Mouse (Mus musculus): ENCODE data around the gene Tbc1d5. TPM values are rescaled to one million over a fixed set of nuclear protein-coding genes. Genes with fewer than 3 reads are reported as not detected.

The Tbc1d5 gene
- polyA plus RNA-seq, 1 experiment = 0.38 TPM

GRCm38 (mm10) chr17:50998216-50998615 lies 180.9 kb downstream of the Tbc1d5 start:
- Histone ChIP-seq H3K9me3 (ENCODE audit: control insufficient read depth, low read length) (no peaks in the 10 kb centered on the region), H3K27me3 (ENCODE audit: control insufficient read depth) (no peaks in the 10 kb centered on the region), H3K36me3 (ENCODE audit: control insufficient read depth) (no peaks in the 10 kb centered on the region), H3K4me1 (ENCODE audit: control insufficient read depth) (0 out of 2 replicates have a peak, but pooled peaks cover 2% of the 10 kb centered on the region), H3K4me3 (replicated peaks) (no peak overlapping the region)
- TF ChIP-seq GATA1 (IDR thresholded peaks at IDR 0.05; ENCODE audit: low read length) (no peak), TAL1 (IDR thresholded peaks at IDR 0.05; ENCODE audit: low read length) (no peak)

- TF ChIP-seq TAL1 (IDR thresholded peaks at IDR 0.05; ENCODE audit: low read length) (no peak), GATA1 (IDR thresholded peaks at IDR 0.05; ENCODE audit: low read length) (no peak)
- no peak overlapping the region for H3K4me3 ChIP-seq (replicated peaks)
- H3K27me3 ChIP-seq (ENCODE audit: control insufficient read depth) = no peaks in the 10 kb centered on the region
- no peaks in the 10 kb centered on the region for H3K36me3 ChIP-seq (ENCODE audit: control insufficient read depth)
- peaks cover 6% of the 10 kb centered on the region for H3K4me1 ChIP-seq (ENCODE audit: control insufficient read depth)
- no peaks in the 10 kb centered on the region for H3K9me3 ChIP-seq (ENCODE audit: control insufficient read depth, low read length)
These were observed 185.7 kb downstream of the Tbc1d5 start for GRCm38 (mm10) chr17:50993294-50993993.

GRCm38 (mm10) chr17:50990770-50991405 lies 188.3 kb downstream of the Tbc1d5 start:
- Histone ChIP-seq H3K4me3 (replicated peaks) (no peak overlapping the region), H3K36me3 (ENCODE audit: control insufficient read depth) (no peaks in the 10 kb centered on the region), H3K27me3 (ENCODE audit: control insufficient read depth) (no peaks in the 10 kb centered on the region), H3K4me1 (ENCODE audit: control insufficient read depth) (peaks cover 6% of the 10 kb centered on the region), H3K9me3 (ENCODE audit: control insufficient read depth, low read length) (no peaks in the 10 kb centered on the region)
- no peak for TF ChIP-seq TAL1 (IDR thresholded peaks at IDR 0.05; ENCODE audit: low read length)

GRCm38 (mm10) chr17:50987935-50988334 lies 191.2 kb downstream of the Tbc1d5 start:
- Histone ChIP-seq H3K9me3 (ENCODE audit: control insufficient read depth, low read length) (no peaks in the 10 kb centered on the region), H3K4me3 (replicated peaks) (no peak overlapping the region), H3K4me1 (ENCODE audit: control insufficient read depth) (peaks cover 6% of the 10 kb centered on the region), H3K27me3 (ENCODE audit: control insufficient read depth) (no peaks in the 10 kb centered on the region), H3K36me3 (ENCODE audit: control insufficient read depth) (no peaks in the 10 kb centered on the region)
- TF ChIP-seq GATA1 (IDR thresholded peaks at IDR 0.05; ENCODE audit: low read length) (no peak), TAL1 (IDR thresholded peaks at IDR 0.05; ENCODE audit: low read length) (no peak)

GRCm38 (mm10) chr17:50981933-50982332 lies 197.2 kb downstream of the Tbc1d5 start:
- Histone ChIP-seq H3K9me3 (ENCODE audit: control insufficient read depth, low read length) (no peaks in the 10 kb centered on the region), H3K4me1 (ENCODE audit: control insufficient read depth) (no peaks in the 10 kb centered on the region), H3K36me3 (ENCODE audit: control insufficient read depth) (no peaks in the 10 kb centered on the region), H3K4me3 (replicated peaks) (no peak overlapping the region), H3K27me3 (ENCODE audit: control insufficient read depth) (no peaks in the 10 kb centered on the region)
- no peak for TF ChIP-seq GATA1 (IDR thresholded peaks at IDR 0.05; ENCODE audit: low read length)
- no peak for TF ChIP-seq TAL1 (IDR thresholded peaks at IDR 0.05; ENCODE audit: low read length)

DNA sequence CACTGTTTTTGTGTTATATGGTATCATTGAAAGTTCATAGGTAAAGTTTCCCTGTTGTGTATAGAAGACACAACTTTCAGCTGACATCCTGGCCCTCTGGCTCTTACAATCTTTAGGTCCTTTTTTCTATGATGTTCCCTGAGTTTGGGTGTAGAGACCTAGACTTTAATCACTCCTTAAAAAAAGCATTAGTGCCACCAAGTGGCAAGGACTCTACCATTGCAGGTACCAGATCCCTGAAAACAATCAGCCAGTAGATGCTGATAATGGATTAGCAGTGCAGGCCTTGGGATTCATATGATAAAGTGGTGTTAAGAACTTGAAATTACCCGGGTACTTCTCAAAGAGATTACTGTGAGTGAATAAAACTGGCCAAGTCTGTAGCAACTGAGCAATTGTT lies 207.0 kb downstream of the Tbc1d5 start:
- Histone ChIP-seq H3K36me3 (ENCODE audit: control insufficient read depth) (no peaks in the 10 kb centered on the region), H3K4me3 (replicated peaks) (no peak overlapping the region), H3K4me1 (ENCODE audit: control insufficient read depth) (no peaks in the 10 kb centered on the region), H3K9me3 (ENCODE audit: control insufficient read depth, low read length) (no peaks in the 10 kb centered on the region), H3K27me3 (ENCODE audit: control insufficient read depth) (no peaks in the 10 kb centered on the region)
- TF ChIP-seq GATA1 (IDR thresholded peaks at IDR 0.05; ENCODE audit: low read length) = no peak
- no peak for TF ChIP-seq TAL1 (IDR thresholded peaks at IDR 0.05; ENCODE audit: low read length)

GRCm38 (mm10) chr17:50966147-50966546 lies 213.0 kb downstream of the Tbc1d5 start:
- Histone ChIP-seq H3K27me3 (ENCODE audit: control insufficient read depth) (no peaks in the 10 kb centered on the region), H3K4me1 (ENCODE audit: control insufficient read depth) (no peaks in the 10 kb centered on the region), H3K36me3 (ENCODE audit: control insufficient read depth) (peaks cover 2% of the 10 kb centered on the region; the same call in 1 of the 2 replicates), H3K9me3 (ENCODE audit: control insufficient read depth, low read length) (no peaks in the 10 kb centered on the region), H3K4me3 (replicated peaks) (no peak overlapping the region)
- TF ChIP-seq TAL1 (IDR thresholded peaks at IDR 0.05; ENCODE audit: low read length) (no peak), GATA1 (IDR thresholded peaks at IDR 0.05; ENCODE audit: low read length) (no peak)

DNA sequence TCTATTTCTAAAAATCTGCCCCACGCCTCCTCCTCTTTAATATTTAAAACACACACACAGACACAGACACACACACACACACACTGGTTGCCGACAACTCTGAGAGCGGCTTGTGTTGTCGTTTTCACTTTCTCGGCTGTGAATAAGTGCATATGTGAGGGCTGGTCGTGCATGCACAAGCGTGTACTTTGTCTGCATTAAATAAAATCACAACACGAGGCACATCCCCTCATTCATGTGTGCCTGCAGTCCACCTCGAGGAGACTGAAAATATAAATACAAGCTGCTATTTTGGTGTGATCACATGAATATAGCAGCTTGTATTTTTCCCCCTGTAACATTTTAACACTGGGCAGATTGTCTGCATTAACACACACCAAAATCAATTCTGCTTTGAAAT lies 224.8 kb downstream of the Tbc1d5 start:
- 0 out of 2 replicates have a peak, but pooled peaks cover 2% of the 10 kb centered on the region for H3K36me3 ChIP-seq (ENCODE audit: control insufficient read depth)
- H3K9me3 ChIP-seq (ENCODE audit: control insufficient read depth, low read length) = no peaks in the 10 kb centered on the region
- no peak for TF ChIP-seq TAL1 (IDR thresholded peaks at IDR 0.05; ENCODE audit: low read length)
- no peak for TF ChIP-seq GATA1 (IDR thresholded peaks at IDR 0.05; ENCODE audit: low read length)
- H3K4me3 ChIP-seq (replicated peaks) = no peak overlapping the region
- H3K27me3 ChIP-seq (ENCODE audit: control insufficient read depth) = no peaks in the 10 kb centered on the region
- no peaks in the 10 kb centered on the region for H3K4me1 ChIP-seq (ENCODE audit: control insufficient read depth)

DNA sequence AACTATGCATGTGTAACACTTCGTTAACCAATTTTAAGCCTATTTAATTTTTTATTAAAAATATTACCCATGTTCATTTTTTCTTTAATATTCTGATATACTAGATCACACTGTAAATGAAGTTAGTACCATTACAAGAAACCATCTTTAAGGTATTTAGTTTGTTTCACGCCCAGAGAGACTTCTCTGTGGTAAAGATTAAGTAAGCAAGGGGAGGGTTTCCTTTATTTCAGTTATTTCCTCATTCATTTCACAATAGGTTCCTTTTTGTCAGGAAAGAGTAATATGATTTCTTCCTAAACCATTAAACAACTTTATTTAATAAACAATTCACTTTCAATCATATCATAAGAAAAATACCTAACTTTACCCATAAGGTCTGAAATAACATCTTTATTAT lies 256.8 kb downstream of the Tbc1d5 start:
- H3K36me3 ChIP-seq (ENCODE audit: control insufficient read depth) = no peaks in the 10 kb centered on the region
- H3K27me3 ChIP-seq (ENCODE audit: control insufficient read depth) = no peaks in the 10 kb centered on the region
- H3K4me3 ChIP-seq (replicated peaks) = no peak overlapping the region
- H3K4me1 ChIP-seq (ENCODE audit: control insufficient read depth) = no peaks in the 10 kb centered on the region
- H3K9me3 ChIP-seq (ENCODE audit: control insufficient read depth, low read length) = no peaks in the 10 kb centered on the region
- TF ChIP-seq TAL1 (IDR thresholded peaks at IDR 0.05; ENCODE audit: low read length) = no peak
- TF ChIP-seq GATA1 (IDR thresholded peaks at IDR 0.05; ENCODE audit: low read length) = no peak

Data from erythroblast, embryonic 14.5 days (primary cell).